Mouse (Mus musculus) cerebellum, postnatal 36 days (tissue): ENCODE data around the gene Zmat5.
A peak's percentile ranks its signal among the peaks of the same experiment; 100 is the strongest.
"Not testable (repeated sequence)": the region's sequence is repeated elsewhere in the genome, so short reads cannot be mapped to it uniquely, and the experiment has no call there.

Experiments used
- DNase-seq, 2 experiments: peaks; one replicate each; pipeline ENCODE4 v3.0.0; 2021 to 2022; ENCODE audit warnings: mixed read lengths in 2 of 2

Gene Zmat5

DNA sequence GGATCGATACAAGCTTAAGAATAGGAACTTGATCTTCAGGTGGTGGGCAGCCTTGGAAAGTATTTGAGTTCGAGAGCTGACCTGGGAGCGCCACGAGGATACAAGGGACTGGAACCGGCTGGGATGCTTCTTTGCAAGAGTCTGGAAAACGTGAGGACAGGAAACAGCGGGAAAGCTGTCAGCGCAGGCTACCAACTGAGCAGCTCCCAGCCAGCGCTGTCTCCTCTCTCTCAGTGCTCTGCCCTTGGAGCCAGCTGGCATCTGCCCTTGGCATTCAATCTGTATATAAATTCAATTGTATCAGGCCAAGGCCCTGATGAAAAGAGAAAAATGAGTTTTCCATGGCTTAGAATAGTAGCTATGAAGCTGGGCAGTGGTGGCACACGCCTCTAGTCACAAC, 13.3 kb upstream of the Zmat5 start:
- peak in 1 of 2 experiments; percentile 10 for DNase-seq

- DNase-seq: no peak
Observed at GRCm38 (mm10) chr11:4692162-4692561, 12.3 kb upstream of the Zmat5 start.

DNA sequence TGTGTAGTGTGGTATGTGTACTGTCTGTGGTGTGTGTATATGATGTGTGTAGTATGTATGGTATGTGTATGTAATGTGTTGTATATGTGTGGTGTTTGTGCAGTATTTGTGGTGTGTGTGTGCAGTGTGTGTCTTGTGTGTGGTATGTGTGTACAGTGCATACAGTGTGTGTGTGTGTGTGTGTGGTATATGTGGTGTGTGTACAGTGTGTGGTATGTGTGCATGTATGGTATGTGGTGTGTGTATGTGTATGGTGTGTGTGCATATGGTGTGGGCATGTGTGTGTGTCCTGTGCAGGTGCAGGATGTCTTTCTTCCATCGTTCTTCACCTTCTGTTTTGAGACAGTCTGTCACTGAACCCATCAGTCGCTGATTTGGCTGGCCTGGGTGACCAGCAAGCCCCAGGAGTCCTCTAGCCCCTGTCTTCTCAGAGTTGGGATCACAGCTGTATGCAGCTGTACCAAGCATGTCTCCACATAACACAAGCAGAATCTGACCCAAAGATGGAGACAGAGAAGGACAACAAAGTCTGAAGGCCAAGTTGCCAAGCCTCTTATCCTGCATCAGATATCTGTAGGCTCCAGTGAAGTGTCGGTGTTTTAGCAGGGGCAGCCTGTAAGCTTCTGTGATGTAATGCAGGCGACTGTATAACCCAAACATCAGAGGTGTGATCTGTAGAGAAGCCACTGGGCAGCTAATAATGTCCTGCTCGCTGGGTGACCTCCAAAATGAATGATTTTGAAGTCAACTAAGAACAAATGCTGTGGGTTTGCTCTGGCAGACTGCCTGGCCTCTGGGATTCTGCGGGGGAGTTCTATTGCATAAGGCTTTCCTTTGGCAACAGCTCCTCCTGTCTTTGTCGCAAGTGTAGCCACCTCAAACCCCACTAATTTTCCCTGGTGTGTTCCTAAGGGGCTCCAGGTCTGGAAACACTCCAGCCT, 7.2 kb upstream of the Zmat5 start:
- peak in 1 of 2 experiments; percentile 27 for DNase-seq

- DNase-seq: no peak
Observed at GRCm38 (mm10) chr11:4700726-4701125, 3.8 kb upstream of the Zmat5 start.

DNA sequence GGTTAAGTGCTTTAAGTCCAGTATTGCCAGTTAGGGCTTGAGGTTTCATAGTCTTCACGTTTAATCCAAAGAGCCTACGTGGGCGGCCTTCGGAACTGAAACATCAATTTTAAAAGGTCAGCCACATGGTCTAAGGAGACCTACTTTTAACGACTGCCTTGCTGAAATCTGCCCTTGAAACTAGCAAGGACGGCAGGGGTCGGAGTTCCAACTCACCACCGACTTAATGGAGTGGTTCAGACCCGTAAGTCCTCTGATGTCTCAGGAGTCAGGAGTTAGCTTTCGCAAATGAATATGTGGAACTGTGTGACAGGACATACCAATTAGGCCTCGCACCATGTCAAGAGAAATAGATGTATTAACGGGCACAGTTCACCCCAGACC, 798 bp upstream of the Zmat5 start:
- DNase-seq: no peak

GRCm38 (mm10) chr11:4705178-4705577, 700 bp downstream of the Zmat5 start:
- no peak for DNase-seq

- not testable (repeated sequence) for DNase-seq
Observed at GRCm38 (mm10) chr11:4710188-4710587, 5.7 kb downstream of the Zmat5 start.

DNA sequence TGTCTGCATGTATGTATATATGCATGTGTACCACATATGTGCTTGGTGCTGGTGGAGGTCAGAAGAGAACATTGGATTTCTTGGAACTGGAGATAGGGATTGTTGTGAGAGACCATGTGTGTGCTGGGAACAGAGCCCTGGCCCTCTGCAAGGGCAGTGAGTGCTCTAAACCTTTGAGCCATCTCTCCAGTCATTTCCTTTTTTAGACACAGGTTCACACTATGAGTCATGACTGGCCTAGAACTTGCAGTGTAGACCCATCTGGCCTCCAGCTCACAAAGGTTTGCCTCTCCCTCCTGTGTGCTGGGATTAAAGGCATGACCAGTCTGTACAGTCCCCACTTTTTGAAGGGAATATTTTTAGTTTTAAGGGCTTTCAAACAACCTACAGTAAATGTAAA, 8.3 kb downstream of the Zmat5 start:
- no peak for DNase-seq

DNA sequence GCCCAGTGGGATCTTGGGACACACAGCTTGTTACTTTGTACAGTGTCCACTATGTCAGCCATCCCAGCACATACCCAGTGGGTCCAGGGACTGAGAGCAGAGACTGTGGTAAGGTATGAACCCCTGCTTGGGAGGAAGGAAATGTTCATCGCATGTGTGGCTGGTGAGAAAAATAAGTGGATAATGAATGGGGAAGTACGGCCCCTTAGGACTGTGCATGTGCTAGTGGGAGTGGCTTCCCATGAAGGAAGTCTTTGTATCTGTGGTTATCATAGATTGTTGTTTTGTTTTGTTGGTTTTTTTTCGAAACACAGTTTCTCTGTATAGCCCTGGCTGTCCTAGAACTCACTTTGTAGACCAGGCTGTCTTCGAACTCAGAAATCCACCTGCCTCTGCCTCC, 10.2 kb downstream of the Zmat5 start:
- DNase-seq: no peak

- DNase-seq: no peak
Observed at GRCm38 (mm10) chr11:4715596-4715995, 11.1 kb downstream of the Zmat5 start.

DNA sequence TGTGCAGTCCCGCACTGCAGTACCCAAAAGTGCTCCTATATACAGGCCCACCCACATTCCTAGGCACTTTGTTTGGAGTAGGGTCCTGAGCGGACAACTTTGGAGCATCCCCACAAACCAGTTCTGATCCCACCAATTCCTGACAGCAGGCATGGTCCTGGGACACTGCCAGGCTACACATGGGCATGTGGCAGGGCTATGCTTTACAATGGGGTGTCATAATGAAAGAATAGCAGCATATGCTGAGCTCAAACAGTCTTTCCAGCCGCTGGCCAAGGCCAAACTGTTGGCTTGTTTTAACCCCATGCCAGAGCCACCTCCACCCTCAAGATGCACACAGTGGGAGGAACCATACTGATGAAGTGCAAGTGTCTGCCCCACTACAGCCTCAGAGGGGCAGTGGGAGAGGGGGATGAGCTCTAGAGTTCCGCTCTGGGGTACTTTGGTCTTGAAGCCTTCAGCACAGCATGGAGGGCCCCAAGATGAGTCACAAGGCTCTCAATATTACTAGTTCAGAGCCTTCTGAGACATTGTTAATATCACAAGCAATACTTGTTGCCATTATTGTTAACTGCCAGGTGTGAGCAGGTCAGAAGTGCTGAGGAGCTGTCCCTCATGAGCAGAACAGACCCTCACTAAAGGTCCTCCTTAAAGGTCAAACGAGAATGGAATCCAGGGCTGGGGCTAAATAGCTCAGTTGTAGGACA, 12.2 kb downstream of the Zmat5 start:
- no peak for DNase-seq

DNA sequence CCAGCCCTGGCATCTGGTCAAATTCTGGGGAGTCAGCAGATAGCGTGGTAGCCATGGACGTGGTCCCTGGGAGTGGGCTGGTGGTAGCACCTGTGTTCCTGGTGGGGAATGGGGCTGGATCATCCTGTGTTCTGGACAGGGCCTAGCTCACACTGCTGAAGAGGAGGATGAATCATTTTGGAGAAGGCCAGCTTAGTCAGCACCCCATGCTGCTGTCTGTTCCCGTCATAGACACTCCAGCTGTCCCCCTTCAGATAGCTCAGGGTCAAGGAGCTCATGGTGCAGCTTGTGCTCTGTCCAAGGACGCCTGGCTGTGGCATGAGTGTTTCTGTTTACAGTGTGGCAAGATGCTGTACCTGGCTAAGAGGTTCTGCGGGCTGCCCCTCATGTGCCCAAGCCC, 14.1 kb downstream of the Zmat5 start:
- peak in 1 of 2 experiments; percentile 33 for DNase-seq

DNA sequence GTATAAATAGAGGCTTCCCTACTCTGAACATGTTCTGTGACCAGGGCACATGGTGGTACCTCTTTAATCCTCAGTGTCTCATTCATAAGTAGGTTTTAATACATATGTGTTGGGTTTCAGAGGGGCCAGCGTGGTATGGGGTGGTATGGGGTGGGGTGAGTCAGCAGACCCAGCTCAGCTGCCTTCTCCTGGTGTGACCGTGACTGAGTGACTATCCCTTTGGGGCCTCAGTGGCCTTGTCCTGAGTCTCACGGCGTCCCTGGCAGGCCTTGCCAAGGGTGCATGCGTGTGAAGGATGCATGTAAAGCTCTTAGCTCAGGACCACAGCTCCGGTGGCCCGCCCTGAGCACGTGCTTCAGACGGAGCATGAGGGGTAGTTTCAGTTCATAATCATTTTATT, 15.5 kb downstream of the Zmat5 start:
- no peak for DNase-seq

- no peak for DNase-seq
Observed at GRCm38 (mm10) chr11:4720393-4720792, 15.9 kb downstream of the Zmat5 start.

DNA sequence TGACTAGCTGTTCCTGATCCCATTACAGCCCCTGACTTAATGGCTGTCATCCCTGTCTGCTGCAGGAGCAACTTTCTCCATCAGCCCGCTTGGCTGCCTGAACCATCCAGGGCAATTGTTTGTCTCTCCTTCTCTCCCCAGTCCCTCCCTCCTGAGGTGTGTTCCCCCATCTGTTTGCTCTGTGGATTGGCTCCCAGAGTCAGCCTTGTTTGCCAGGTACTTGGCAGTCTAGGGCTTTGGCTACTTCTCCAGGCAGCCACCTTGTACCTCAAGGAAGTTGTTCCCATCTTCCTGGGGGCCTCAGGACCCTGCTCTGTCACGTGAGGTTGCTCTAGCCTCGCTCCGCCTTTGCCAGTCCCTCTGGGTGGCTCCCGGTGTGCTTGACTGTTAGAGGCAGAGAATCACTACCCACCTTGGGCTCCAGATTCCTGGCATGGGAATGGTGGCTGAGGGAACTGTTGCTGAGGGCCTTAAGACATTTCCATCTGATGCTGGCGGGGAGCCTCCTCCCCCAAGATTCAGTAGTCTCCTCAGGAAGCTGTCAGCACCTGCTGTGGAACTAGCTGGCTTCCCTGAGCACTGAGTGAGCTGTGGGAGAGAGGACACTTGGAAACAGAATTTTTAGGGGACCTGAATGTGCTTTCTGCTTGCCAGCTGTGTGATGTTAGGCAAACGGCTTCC, 16.6 kb downstream of the Zmat5 start:
- peak; percentile 70 to 73 for DNase-seq

GRCm38 (mm10) chr11:4721728-4722127, 17.2 kb downstream of the Zmat5 start:
- no peak for DNase-seq

DNA sequence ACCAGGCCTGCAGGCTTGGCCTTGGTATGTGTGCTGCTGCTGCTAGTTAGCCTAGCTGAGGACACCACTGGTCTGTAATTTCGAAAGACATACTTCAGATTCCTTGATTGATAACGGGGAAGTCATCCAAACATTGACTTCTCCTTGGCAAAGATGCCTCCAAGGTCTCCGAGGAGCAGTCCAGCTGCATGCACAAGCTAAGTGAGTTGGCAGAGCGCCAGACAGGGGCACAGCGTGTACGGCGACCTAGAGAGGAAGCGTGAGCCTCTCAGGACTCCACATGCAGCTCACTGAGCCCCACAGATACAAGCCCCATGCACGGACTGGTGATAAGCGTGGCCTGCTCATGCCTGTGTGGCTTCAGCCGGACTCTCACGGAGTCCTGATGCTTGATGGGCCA, 25.1 kb downstream of the Zmat5 start:
- no peak for DNase-seq

GRCm38 (mm10) chr11:4730096-4730495, 25.6 kb downstream of the Zmat5 start:
- DNase-seq: no peak

DNA sequence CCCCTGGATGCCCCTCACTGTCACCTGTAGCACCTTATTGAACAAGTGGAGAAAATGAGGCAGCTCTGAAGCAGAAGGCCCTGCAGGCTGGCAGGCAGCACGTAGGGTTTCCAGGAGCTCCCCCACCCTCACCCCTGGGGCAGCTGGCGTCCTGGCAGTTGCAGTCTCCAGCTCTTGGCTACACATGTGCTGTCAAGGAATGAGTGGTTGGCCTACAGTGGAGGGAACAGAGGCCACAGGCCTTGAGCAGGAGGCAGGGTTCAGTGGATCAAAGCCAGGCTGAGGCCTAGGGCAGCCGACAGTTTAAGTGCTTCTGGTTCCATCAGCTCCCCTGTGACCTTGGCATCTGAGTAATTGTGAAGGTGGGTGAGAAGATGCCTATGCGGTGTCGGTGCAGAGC, 26.4 kb downstream of the Zmat5 start:
- DNase-seq: no peak

- peak; percentile 56 to 65 for DNase-seq
Observed at GRCm38 (mm10) chr11:4731781-4732180, 27.3 kb downstream of the Zmat5 start.

DNA sequence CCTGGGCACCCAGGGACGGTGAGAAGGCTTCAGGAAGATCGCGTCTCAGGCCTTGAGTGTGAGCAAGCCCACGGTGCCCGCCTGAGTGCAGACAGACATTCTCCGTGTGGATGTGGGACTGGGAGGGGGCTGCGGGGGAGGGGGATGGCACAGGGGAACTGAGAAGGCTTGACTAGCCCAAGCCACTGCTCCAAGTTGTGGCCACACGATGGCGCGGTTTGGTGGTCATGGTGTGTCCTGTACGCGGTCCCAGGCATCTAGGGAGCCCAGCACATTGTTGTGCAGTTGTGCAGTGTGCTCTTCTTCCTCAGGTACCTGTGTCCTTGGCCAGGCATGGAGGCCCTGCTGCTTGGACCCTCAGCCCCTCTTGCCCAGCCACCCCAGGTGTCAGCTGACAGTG, 29.7 kb downstream of the Zmat5 start:
- DNase-seq: peak in 1 of 2 experiments; percentile 18

DNA sequence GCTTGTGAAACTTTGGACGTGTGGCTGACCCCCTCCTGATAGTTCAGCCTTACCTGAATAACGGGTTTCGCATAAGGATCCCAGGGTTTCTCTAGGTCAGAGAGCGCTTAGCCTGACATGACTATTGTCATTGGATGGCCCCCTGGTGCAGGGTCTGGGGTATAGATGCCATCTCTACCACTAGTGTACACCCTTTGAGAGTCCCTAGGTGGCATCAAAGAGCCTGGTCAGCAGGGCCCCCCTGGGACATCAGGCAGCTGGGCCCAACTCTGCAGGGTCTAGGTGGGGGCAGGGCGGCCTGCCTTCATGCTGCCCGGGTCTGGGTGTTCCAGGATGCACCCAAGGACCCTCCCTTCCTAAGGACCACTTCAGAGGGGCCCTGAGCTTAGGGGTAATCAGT, 31.9 kb downstream of the Zmat5 start:
- DNase-seq: no peak

- DNase-seq: peak; percentile 60 to 72
Observed at GRCm38 (mm10) chr11:4737682-4738081, 33.2 kb downstream of the Zmat5 start.

DNA sequence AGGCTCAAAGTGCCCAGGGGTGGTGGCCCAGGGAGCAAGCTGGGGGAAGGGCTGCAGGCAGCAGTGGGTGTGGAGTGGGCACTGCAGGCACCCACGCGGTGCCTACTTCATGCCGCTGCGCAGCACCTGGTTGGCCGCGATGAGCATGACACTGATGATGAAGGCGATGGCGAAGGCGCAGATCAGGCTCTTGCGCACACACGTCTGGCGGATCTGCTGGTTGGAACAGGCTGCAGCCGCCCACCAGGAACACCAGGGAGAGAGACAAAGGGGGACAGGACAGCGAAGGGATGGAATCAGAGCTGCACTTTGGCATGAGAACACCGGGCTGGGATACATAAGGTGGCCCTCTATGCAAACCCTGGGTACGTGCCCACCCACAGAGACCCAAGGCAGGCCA, 34.2 kb downstream of the Zmat5 start:
- DNase-seq: no peak
